Mouse (Mus musculus): Measurements from ENCODE around the gene 3110082I17Rik. TPM values are rescaled to one million over a fixed set of nuclear protein-coding genes. Genes with fewer than 3 reads are reported as not detected.

3110082I17Rik gene
- polyA plus RNA-seq, 1 experiment from 2014 or later = 10.5 TPM

- H3K9ac ChIP-seq (ENCODE audit: low read depth, low read length) = no peak overlapping the region
- no peaks in the 10 kb centered on the region for H3K27me3 ChIP-seq (ENCODE audit: control insufficient read depth, insufficient read depth, low read depth, low read length)
- WGBS (ENCODE audit: insufficient replicate concordance) = 65% methylated on average over 3 of the region's 3 CpGs
- H3K4me2 ChIP-seq (ENCODE audit: low read depth, low read length) = no peak overlapping the region
- H3K36me3 ChIP-seq (ENCODE audit: control insufficient read depth, insufficient read depth) = no peaks in the 10 kb centered on the region
- ATAC-seq (ENCODE audit: low read depth) = no peak
- no peak overlapping the region for H3K4me3 ChIP-seq (ENCODE audit: low read depth, low read length)
- H3K9me3 ChIP-seq (replicated peaks; ENCODE audit: control insufficient read depth, low read length) = no peaks in the 10 kb centered on the region
- no peak overlapping the region for H3K27ac ChIP-seq (ENCODE audit: low read length)
- H3K4me1 ChIP-seq (ENCODE audit: control insufficient read depth, low read depth, low read length) = no peaks in the 10 kb centered on the region
These were observed 42.8 kb downstream of the 3110082I17Rik start for GRCm38 (mm10) chr5:139417480-139417879.

GRCm38 (mm10) chr5:139416942-139417341 is 43.4 kb downstream of the 3110082I17Rik start:
- Histone ChIP-seq H3K9ac (ENCODE audit: low read depth, low read length) (no peak overlapping the region), H3K4me3 (ENCODE audit: low read depth, low read length) (no peak overlapping the region), H3K4me1 (ENCODE audit: control insufficient read depth, low read depth, low read length) (no peaks in the 10 kb centered on the region), H3K4me2 (ENCODE audit: low read depth, low read length) (no peak overlapping the region), H3K9me3 (replicated peaks; ENCODE audit: control insufficient read depth, low read length) (no peaks in the 10 kb centered on the region), H3K36me3 (ENCODE audit: control insufficient read depth, insufficient read depth) (no peaks in the 10 kb centered on the region), H3K27me3 (ENCODE audit: control insufficient read depth, insufficient read depth, low read depth, low read length) (no peaks in the 10 kb centered on the region), H3K27ac (ENCODE audit: low read length) (no peak overlapping the region)
- WGBS (ENCODE audit: insufficient replicate concordance) = 83% methylated on average over 4 of the region's 4 CpGs
- no peak for ATAC-seq (ENCODE audit: low read depth)

GRCm38 (mm10) chr5:139415001-139415400 is 45.3 kb downstream of the 3110082I17Rik start:
- 75% methylated on average over 5 of the region's 5 CpGs for WGBS (ENCODE audit: insufficient replicate concordance)
- H3K4me3 ChIP-seq (ENCODE audit: low read depth, low read length) = no peak overlapping the region
- H3K27me3 ChIP-seq (ENCODE audit: control insufficient read depth, insufficient read depth, low read depth, low read length) = no peaks in the 10 kb centered on the region
- ATAC-seq (ENCODE audit: low read depth) = no peak
- H3K9me3 ChIP-seq (replicated peaks; ENCODE audit: control insufficient read depth, low read length) = no peaks in the 10 kb centered on the region
- no peaks in the 10 kb centered on the region for H3K36me3 ChIP-seq (ENCODE audit: control insufficient read depth, insufficient read depth)
- H3K4me1 ChIP-seq (ENCODE audit: control insufficient read depth, low read depth, low read length) = no peaks in the 10 kb centered on the region
- H3K27ac ChIP-seq (ENCODE audit: low read length) = no peak overlapping the region
- no peak overlapping the region for H3K9ac ChIP-seq (ENCODE audit: low read depth, low read length)
- H3K4me2 ChIP-seq (ENCODE audit: low read depth, low read length) = no peak overlapping the region

- Histone ChIP-seq H3K36me3 (ENCODE audit: control insufficient read depth, insufficient read depth) (no peaks in the 10 kb centered on the region), H3K27me3 (ENCODE audit: control insufficient read depth, insufficient read depth, low read depth, low read length) (no peaks in the 10 kb centered on the region), H3K9ac (ENCODE audit: low read depth, low read length) (no peak overlapping the region), H3K4me3 (ENCODE audit: low read depth, low read length) (no peak overlapping the region), H3K27ac (ENCODE audit: low read length) (no peak overlapping the region), H3K4me1 (ENCODE audit: control insufficient read depth, low read depth, low read length) (no peaks in the 10 kb centered on the region; the same call in 1 of the 2 replicates), H3K4me2 (ENCODE audit: low read depth, low read length) (no peak overlapping the region), H3K9me3 (replicated peaks; ENCODE audit: control insufficient read depth, low read length) (no peaks in the 10 kb centered on the region)
- ATAC-seq (ENCODE audit: low read depth) = no peak
- WGBS (ENCODE audit: insufficient replicate concordance) = 70% methylated on average over 4 of the region's 4 CpGs
These were observed 46.8 kb downstream of the 3110082I17Rik start for GRCm38 (mm10) chr5:139413545-139413944.

- no peaks in the 10 kb centered on the region; the same call in 1 of the 2 replicates for H3K4me1 ChIP-seq (ENCODE audit: control insufficient read depth, low read depth, low read length)
- H3K27ac ChIP-seq (ENCODE audit: low read length) = no peak overlapping the region
- H3K9me3 ChIP-seq (replicated peaks; ENCODE audit: control insufficient read depth, low read length) = no peaks in the 10 kb centered on the region
- no peak overlapping the region for H3K4me2 ChIP-seq (ENCODE audit: low read depth, low read length)
- no peak overlapping the region for H3K9ac ChIP-seq (ENCODE audit: low read depth, low read length)
- no peaks in the 10 kb centered on the region for H3K36me3 ChIP-seq (ENCODE audit: control insufficient read depth, insufficient read depth)
- no peak overlapping the region for H3K4me3 ChIP-seq (ENCODE audit: low read depth, low read length)
- WGBS (ENCODE audit: insufficient replicate concordance) = 70% methylated on average over 15 of the region's 15 CpGs
- ATAC-seq (ENCODE audit: low read depth) = no peak
- H3K27me3 ChIP-seq (ENCODE audit: control insufficient read depth, insufficient read depth, low read depth, low read length) = no peaks in the 10 kb centered on the region
These were observed 48.5 kb downstream of the 3110082I17Rik start for GRCm38 (mm10) chr5:139411665-139412314.

GRCm38 (mm10) chr5:139411117-139411516 is 49.2 kb downstream of the 3110082I17Rik start:
- no peak overlapping the region for H3K4me2 ChIP-seq (ENCODE audit: low read depth, low read length)

GRCm38 (mm10) chr5:139410056-139410455 is 50.3 kb downstream of the 3110082I17Rik start:
- 76% methylated on average over 4 of the region's 4 CpGs for WGBS (ENCODE audit: insufficient replicate concordance)
- ATAC-seq (ENCODE audit: low read depth) = no peak

More at GRCm38 (mm10) chr5:139411117-139411516, 49.2 kb downstream of the 3110082I17Rik start:
- Histone ChIP-seq H3K4me1 (ENCODE audit: control insufficient read depth, low read depth, low read length) (no peaks in the 10 kb centered on the region; the same call in 1 of the 2 replicates), H3K9ac (ENCODE audit: low read depth, low read length) (no peak overlapping the region), H3K27me3 (ENCODE audit: control insufficient read depth, insufficient read depth, low read depth, low read length) (no peaks in the 10 kb centered on the region), H3K27ac (ENCODE audit: low read length) (no peak overlapping the region), H3K36me3 (ENCODE audit: control insufficient read depth, insufficient read depth) (no peaks in the 10 kb centered on the region), H3K9me3 (replicated peaks; ENCODE audit: control insufficient read depth, low read length) (no peaks in the 10 kb centered on the region), H3K4me3 (ENCODE audit: low read depth, low read length) (no peak overlapping the region)
- WGBS (ENCODE audit: insufficient replicate concordance) = 78% methylated on average over 6 of the region's 6 CpGs
- no peak for ATAC-seq (ENCODE audit: low read depth)

GRCm38 (mm10) chr5:139409412-139409811 is 50.9 kb downstream of the 3110082I17Rik start:
- H3K36me3 ChIP-seq (ENCODE audit: control insufficient read depth, insufficient read depth) = no peaks in the 10 kb centered on the region
- H3K27me3 ChIP-seq (ENCODE audit: control insufficient read depth, insufficient read depth, low read depth, low read length) = no peaks in the 10 kb centered on the region
- H3K27ac ChIP-seq (ENCODE audit: low read length) = no peak overlapping the region
- peaks cover 14% of the 10 kb centered on the region for H3K4me1 ChIP-seq (ENCODE audit: control insufficient read depth, low read depth, low read length)
- H3K9ac ChIP-seq (ENCODE audit: low read depth, low read length) = no peak overlapping the region
- H3K4me2 ChIP-seq (ENCODE audit: low read depth, low read length) = no peak overlapping the region
- WGBS (ENCODE audit: insufficient replicate concordance) = 65% methylated on average over 12 of the region's 12 CpGs
- no peak overlapping the region for H3K4me3 ChIP-seq (ENCODE audit: low read depth, low read length)
- no peak for ATAC-seq (ENCODE audit: low read depth)
- H3K9me3 ChIP-seq (replicated peaks; ENCODE audit: control insufficient read depth, low read length) = no peaks in the 10 kb centered on the region

More at GRCm38 (mm10) chr5:139410056-139410455, 50.3 kb downstream of the 3110082I17Rik start:
- Histone ChIP-seq H3K36me3 (ENCODE audit: control insufficient read depth, insufficient read depth) (no peaks in the 10 kb centered on the region), H3K4me3 (ENCODE audit: low read depth, low read length) (no peak overlapping the region), H3K4me1 (ENCODE audit: control insufficient read depth, low read depth, low read length) (peaks cover 8% of the 10 kb centered on the region), H3K4me2 (ENCODE audit: low read depth, low read length) (no peak overlapping the region), H3K9me3 (replicated peaks; ENCODE audit: control insufficient read depth, low read length) (no peaks in the 10 kb centered on the region), H3K9ac (ENCODE audit: low read depth, low read length) (no peak overlapping the region), H3K27me3 (ENCODE audit: control insufficient read depth, insufficient read depth, low read depth, low read length) (no peaks in the 10 kb centered on the region), H3K27ac (ENCODE audit: low read length) (no peak overlapping the region)

GRCm38 (mm10) chr5:139408511-139408910 is 51.8 kb downstream of the 3110082I17Rik start:
- no peaks in the 10 kb centered on the region for H3K36me3 ChIP-seq (ENCODE audit: control insufficient read depth, insufficient read depth)
- peak overlapping the region; percentile 28; the same call in 1 of the 2 replicates for H3K4me3 ChIP-seq (ENCODE audit: low read depth, low read length)
- 35% methylated on average over 7 of the region's 7 CpGs for WGBS (ENCODE audit: insufficient replicate concordance)
- peak; percentile 41 for ATAC-seq (ENCODE audit: low read depth)
- no peaks in the 10 kb centered on the region for H3K27me3 ChIP-seq (ENCODE audit: control insufficient read depth, insufficient read depth, low read depth, low read length)
- no peaks in the 10 kb centered on the region for H3K9me3 ChIP-seq (replicated peaks; ENCODE audit: control insufficient read depth, low read length)
- peak overlapping the region; percentile 70 for H3K27ac ChIP-seq (ENCODE audit: low read length)
- H3K9ac ChIP-seq (ENCODE audit: low read depth, low read length) = no peak overlapping the region
- peak overlapping the region; percentile 31; the same call in 1 of the 2 replicates for H3K4me2 ChIP-seq (ENCODE audit: low read depth, low read length)
- H3K4me1 ChIP-seq (ENCODE audit: control insufficient read depth, low read depth, low read length) = peaks cover 20% of the 10 kb centered on the region
